ENCODE assay signal across 17 mouse cellular contexts in the genomic region with DNA sequence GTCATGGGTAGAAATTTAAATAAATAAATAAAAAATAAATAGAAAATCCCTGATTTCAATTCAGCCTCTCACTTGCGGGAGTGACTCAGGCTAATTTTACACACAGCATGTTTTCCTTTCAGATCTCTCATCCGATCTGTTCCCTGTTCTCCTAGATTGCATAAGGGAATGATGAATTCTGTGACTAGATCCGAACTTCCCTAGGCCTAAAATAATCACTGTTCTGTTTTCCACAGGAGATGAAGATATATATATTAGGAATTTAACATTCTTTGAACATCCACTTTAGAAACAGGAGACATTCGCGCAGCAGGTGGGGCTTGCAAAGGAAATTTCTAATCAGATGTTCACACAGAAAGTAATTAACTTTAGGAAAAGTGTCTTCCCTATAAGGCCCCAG.
DNase-seq lines count a peak whose midpoint lies in the region.
"Had no signal": no experiment of that assay in that cellular context is flagged by ENCODE, and none has a peak within 500 bp of the region (broad histone marks: within the 10 kb centered on the region; RNA-seq: fewer than 3 reads in every experiment).

No protein-coding gene starts in this region.

- peak; percentile 8 to 61 for DNase-seq in layer of hippocampus, adult 18-20 months (ENCODE audit: low spot score in 2 of 2)
- DNase-seq in layer of hippocampus, postnatal 25 days (ENCODE audit: extremely low spot score in 1 of 2, low spot score in 1 of 2), result no peak
- DNase-seq in right cerebral cortex, adult 2 months (ENCODE audit: low spot score in 2 of 2), result peak; percentile 24 to 25
- DNase-seq in right cerebral cortex, postnatal 14 days, result no peak
- DNase-seq in left cerebral cortex, adult 9 months (ENCODE audit: low spot score in 2 of 2), result peak; percentile 51 to 60
- no peak for DNase-seq in B cell, adult 2 months
- no peak for DNase-seq in lung, postnatal 36 days
- DNase-seq: cerebellum, adult 11-12 months; cerebellum, postnatal 10 days; gastrocnemius, postnatal 10 days; heart, adult 11 months; heart, postnatal 10 days; kidney, postnatal 25 days; liver; lung, postnatal 4 days; midbrain, embryonic 14.5 days; spleen, adult 18-20 months had no signal

Comparison
In these comparisons a context has a peak if more than half of its experiments do, and no peak if none do; other contexts are left out.
1. DNase-seq: peak in layer of hippocampus, adult 18-20 months (2 of 2), right cerebral cortex, adult 2 months (2 of 2) and left cerebral cortex, adult 9 months (2 of 2); none in layer of hippocampus, postnatal 25 days (0 of 2), right cerebral cortex, postnatal 14 days (single experiment), B cell, adult 2 months (0 of 2) and lung, postnatal 36 days (single experiment).